Mouse (Mus musculus) layer of hippocampus, postnatal 10 days (tissue): ENCODE measurements around the gene Cfap206. TPM values are rescaled to one million over a fixed set of nuclear protein-coding genes. Genes with fewer than 3 reads are reported as not detected.

Source experiments
- DNase-seq, 2 experiments: peaks; one replicate each; pipeline ENCODE4 v3.0.0; 2021; ENCODE audit warnings: low spot score in 2 of 2
- total RNA-seq, 2 experiments: library from RNA; stranded (reverse); gene quantifications; 2 replicates each; pipeline ENCODE4 v1.2.3; 2021

Cfap206 gene
- total RNA-seq, 2 experiments from 2014 or later = 2.3 to 2.5 TPM

- no peak for DNase-seq
Measured at GRCm38 (mm10) chr4:34680530-34680929, 49.5 kb downstream of the Cfap206 start.

GRCm38 (mm10) chr4:34673721-34674120 lies 56.3 kb downstream of the Cfap206 start:
- no peak for DNase-seq

- DNase-seq = no peak
Measured at GRCm38 (mm10) chr4:34667923-34668322, 62.1 kb downstream of the Cfap206 start.

- no peak for DNase-seq
Measured at GRCm38 (mm10) chr4:34661927-34662326, 68.1 kb downstream of the Cfap206 start.

GRCm38 (mm10) chr4:34661514-34661913 lies 68.5 kb downstream of the Cfap206 start:
- no peak for DNase-seq

- no peak for DNase-seq
Measured at GRCm38 (mm10) chr4:34659012-34659411, 71.0 kb downstream of the Cfap206 start.

GRCm38 (mm10) chr4:34656101-34656500 lies 73.9 kb downstream of the Cfap206 start:
- DNase-seq = no peak

- no peak for DNase-seq
Measured at GRCm38 (mm10) chr4:34653179-34653578, 76.8 kb downstream of the Cfap206 start.

- no peak for DNase-seq
Measured at GRCm38 (mm10) chr4:34644779-34645178, 85.2 kb downstream of the Cfap206 start.

GRCm38 (mm10) chr4:34640731-34641130 lies 89.3 kb downstream of the Cfap206 start:
- DNase-seq = no peak

- no peak for DNase-seq
Measured at GRCm38 (mm10) chr4:34639745-34640364, 90.2 kb downstream of the Cfap206 start.

Other genes with a start within 250 kb of the Cfap206 start
- gene Akirin2, start 179.3 kb downstream of the Cfap206 start, total RNA-seq = 100 to 1,000 TPM in 1 of 2 experiments, 10 to 100 TPM in 1; 93.9 to 110 TPM
- 10 to 100 TPM; 56.1 to 61.9 TPM for gene Orc3, start 115.3 kb downstream of the Cfap206 start, total RNA-seq
- gene Rars2, start 115.2 kb downstream of the Cfap206 start, total RNA-seq = 10 to 100 TPM; 32.6 to 33.2 TPM
- 10 to 100 TPM; 26.6 to 29.2 TPM for gene Slc35a1, start 42.8 kb downstream of the Cfap206 start, total RNA-seq
- gene Gm136, start 26.1 kb upstream of the Cfap206 start, total RNA-seq = not detected
- 10 to 100 TPM; 20.8 to 27.3 TPM for gene Smim8, start 48.2 kb upstream of the Cfap206 start, total RNA-seq
- gene Zfp292, start 152.8 kb upstream of the Cfap206 start, total RNA-seq = 10 to 100 TPM; 26.1 to 27.7 TPM
- not detected for gene Cga, start 163.6 kb upstream of the Cfap206 start, total RNA-seq